Mouse (Mus musculus) mouse embryonic stem cell (cell line): ENCODE results near the gene Gsto2.

Experiments
- in situ Hi-C, 2 experiments: fragments of 300-500 bp; cut with MboI; formaldehyde crosslinking; loops; 1 replicate in 1 of 2; 3 replicates in 1 of 2; pipeline ENCODE4 v1.14.3; 2019 to 2020; ENCODE audit warnings: low sequenced_read_pairs in 2 of 2, low pct_unique_long_range_greater_than_20kb in 1 of 2, mixed read lengths in 1 of 2; ENCODE audit not compliant: unreplicated experiment in 1 of 2

The Gsto2 gene

DNA sequence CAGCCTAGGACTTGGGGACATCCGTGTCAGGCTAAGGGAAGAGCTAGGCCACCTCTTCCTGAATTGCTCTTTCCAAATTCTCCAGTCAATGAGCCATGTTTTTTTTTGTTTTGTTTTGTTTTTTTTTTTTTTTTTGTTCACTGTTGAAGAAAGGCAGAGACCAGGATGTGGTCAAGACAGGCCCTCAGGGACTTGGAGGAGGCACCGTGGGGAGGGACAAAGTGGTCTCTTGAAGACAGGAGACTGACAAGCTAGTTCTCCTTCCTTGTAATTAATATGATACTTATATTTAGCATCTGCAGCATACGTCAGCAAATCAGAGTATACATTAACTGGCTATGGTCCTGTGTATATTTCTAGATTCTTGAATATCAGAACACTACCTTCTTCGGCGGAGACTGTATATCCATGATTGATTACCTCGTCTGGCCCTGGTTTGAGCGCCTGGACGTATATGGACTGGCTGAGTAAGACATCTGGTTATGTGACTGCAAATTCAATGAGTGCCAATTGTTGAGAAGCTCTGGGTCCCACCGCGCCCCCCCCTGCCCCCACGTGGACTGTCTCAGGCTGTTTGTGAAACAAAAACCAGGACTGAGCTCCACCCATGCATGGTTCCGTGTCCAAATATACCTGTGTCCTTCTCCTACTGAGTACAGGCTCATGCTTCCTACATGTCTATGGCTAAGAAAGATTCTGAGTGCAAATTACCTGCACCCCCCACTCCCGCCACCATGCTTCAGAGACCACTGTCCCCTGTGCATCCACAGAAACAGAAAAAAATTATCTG, 19.2 kb downstream of the Gsto2 start:
- in situ Hi-C loops, result no loop called here

- in situ Hi-C loops, result no loop called here
Measured at GRCm38 (mm10) chr19:47885191-47885743, 19.9 kb downstream of the Gsto2 start.

DNA sequence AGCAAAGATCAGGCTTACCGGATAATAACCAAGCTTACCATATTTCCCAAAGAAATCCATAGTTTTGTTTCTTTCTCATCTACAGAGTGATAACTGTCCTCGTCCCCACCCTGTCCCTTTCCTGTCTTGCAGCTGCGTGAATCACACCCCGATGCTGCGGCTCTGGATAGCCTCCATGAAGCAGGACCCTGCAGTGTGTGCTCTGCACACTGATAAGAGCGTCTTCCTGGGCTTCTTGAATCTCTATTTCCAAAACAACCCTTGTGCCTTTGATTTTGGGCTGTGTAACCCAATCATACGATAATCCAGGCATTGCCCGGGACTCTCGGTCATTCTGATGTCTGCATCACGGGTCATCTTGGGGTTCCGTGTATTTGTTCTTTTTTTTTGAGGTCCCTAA, 20.6 kb downstream of the Gsto2 start:
- in situ Hi-C loops, result no loop called here

DNA sequence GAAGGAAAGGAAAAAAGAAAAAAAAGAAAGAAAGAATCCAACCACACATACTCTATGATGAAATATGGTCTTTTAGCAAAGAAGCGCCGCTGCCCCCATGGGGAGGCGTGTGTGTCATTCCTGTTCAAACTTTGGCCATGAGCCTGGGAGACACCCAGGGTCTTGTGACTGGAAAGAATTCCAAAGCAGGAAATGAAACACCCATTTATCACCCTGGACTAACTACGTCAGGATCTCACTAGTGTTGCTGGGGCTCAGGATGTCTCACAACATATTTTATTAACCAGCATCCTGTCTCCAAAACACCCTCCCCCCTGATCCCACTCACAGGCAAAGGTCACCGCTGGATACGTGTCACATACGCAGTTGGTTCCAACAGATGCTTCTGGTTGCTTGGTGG, 21.3 kb downstream of the Gsto2 start:
- in situ Hi-C loops, result no loop called here

DNA sequence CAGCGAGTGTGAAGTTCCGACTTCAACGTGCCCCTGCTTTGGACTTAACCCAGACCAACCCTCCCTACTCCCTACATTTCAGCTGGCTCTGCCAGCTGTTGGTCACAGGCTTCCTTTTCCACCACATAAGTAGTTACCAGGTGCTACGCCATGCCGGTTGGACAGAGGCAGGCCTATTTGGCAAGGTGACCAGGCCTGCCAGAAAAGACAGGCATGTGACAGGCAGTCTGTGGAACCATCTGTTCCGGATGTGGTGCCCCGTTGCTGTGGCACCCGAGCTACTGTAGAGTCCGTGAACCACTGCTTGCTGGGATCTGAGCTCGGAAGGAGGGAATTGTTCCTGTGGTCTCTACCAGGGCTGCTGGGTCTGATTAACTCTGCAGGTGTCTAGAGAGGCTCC, 22.1 kb downstream of the Gsto2 start:
- in situ Hi-C loops, result no loop called here

DNA sequence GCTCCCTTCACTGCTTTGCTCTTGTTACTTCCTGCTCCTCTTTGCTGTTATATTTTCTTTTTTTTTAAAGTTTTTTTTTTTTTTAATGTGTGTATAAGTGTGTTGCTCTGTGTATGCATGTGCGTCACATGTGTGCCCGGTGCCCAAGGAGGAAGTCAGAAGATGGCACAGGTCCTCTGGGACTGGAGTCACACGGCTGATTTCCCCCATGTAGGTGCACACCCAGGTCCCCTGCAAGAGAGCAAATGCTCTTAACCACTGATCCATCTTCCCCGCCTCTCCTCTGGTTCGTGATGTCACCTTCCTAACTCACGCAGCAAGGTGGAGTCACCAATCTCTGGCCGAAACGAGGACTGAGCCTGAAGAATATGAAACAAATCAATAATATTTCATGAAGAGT, 22.7 kb downstream of the Gsto2 start:
- in situ Hi-C loops, result no loop called here

GRCm38 (mm10) chr19:47890489-47891130, 25.3 kb downstream of the Gsto2 start:
- in situ Hi-C loops, result no loop called here

- in situ Hi-C loops, result no loop called here
Measured at GRCm38 (mm10) chr19:47891562-47892312, 26.4 kb downstream of the Gsto2 start.

- in situ Hi-C loops, result no loop called here
Measured at GRCm38 (mm10) chr19:47893092-47893491, 27.8 kb downstream of the Gsto2 start.

- in situ Hi-C loops, result no loop called here
Measured at GRCm38 (mm10) chr19:47898472-47899079, 33.2 kb downstream of the Gsto2 start.

GRCm38 (mm10) chr19:47900012-47900411, 34.7 kb downstream of the Gsto2 start:
- in situ Hi-C loops, result no loop called here

DNA sequence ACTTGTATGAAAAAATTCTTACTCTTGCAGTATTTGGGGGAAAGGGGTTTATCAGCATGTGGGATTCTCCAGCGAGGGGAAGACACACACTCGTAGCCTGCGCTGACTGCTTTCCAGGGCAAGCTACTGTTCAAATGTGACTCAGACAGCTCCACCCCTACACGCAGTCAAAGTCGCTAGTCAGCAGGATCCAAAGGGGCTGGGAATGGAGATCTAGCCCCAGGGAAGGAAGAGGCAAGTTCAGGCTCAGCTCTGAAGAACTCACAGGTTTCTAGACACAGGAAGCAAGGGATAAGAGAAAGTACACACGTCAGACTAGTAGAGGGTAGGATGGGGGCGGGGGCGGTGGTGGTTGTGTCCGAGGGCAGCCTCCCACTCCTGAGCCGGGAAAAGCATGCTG, 35.2 kb downstream of the Gsto2 start:
- in situ Hi-C loops, result no loop called here

DNA sequence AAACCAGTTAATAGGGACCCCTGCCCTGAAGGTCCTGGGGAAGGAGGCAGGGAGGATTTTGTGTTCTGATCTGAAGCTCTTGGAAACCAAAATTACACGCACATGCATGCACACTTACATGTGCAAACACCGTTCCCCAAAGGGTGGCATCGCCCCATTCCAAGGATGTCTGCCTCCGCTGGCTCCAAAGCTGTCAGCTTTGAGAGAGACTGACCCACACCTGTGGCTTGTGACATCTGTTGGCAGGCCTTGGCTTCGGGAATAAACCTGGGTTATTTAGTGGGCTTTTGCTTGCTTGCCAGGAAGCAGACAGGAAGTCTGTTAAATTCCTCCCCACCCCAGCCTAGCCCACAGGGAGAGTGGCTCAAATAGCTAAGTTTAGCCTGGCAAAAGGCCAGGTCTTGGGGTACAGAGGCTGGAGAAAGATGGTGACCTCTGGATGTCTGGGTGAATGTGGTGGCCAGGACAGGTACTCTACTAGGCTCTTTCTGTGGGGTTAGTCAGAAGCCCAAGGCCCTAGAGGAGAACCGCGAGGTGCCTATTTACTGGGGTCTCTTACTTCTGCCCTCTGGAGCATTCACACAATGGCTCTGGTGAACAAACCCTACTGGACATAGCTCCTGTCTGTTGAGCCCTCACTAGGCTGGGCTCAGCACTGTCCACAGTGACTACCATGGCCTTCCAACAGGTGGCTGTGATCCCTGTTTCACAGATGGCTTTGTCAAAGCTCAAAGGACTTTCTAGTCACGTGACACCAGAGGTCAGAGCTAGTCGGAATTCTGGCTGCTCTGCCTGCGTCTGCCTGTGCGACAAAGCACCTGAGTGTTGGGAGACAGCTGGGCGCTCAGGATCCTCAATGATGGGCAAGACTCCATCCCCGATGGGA, 37.2 kb downstream of the Gsto2 start:
- in situ Hi-C loops, result no loop called here

DNA sequence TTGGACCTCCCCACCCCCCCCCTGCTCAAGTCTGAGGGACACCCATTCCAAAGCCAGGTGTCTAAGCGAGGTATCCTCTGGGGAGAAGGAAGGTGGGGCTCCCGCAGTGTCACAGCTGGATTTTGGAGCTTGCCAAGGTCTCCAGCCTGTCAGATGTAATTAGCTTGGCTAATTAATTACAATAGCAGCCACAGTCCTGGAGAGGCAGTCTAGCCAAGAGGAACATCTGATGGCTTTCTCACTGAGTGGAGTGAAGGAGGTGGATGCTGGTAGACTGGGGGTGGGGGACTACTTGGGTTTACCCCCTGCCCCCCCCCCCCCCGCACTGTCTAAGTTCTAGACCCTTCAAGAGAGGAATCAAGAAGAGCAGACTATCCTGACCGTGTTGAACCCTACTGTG, 38.3 kb downstream of the Gsto2 start:
- in situ Hi-C loops, result no loop called here

DNA sequence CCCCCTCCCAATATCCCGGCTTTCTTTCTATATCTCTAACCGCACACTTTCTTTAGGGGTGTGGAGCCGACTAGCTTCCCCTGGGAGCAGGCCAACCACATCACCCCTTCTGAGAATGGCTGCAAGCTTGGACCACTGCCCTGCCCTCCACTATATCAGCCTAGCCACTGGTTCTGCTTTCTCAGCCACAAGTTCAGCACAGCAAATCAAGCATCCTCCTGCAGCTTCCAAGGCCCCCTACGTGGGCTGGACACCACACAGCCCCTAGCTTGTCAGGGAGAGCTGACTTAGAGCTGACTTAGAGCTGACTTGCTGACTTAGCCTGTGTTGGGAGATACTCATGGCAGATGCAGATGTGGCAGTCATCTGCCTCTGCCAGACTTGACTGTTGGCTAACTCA, 39.7 kb downstream of the Gsto2 start:
- in situ Hi-C loops, result no loop called here

DNA sequence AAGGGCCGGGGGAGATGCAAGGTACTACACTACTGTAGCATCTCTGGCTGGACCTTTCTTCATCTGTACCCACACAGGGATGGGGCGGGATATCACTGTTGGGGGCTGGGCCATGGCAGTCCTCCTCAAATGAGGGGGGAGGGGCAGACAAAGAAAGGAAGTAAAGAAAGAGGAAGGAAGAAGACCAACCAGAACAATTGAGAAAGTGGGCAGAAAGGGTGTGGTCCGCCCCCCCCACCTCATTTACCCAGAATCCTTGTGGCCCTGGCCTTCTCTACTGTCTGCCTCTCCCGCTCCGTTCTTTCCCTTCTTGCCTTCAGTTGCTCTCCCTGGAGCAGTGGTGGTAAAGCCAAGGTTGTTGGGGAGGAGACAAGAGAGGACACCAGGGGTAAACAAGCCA, 40.3 kb downstream of the Gsto2 start:
- in situ Hi-C loops, result no loop called here

GRCm38 (mm10) chr19:47907596-47907995, 42.3 kb downstream of the Gsto2 start:
- in situ Hi-C loops, result no loop called here

GRCm38 (mm10) chr19:47908961-47909371, 43.6 kb downstream of the Gsto2 start:
- in situ Hi-C loops, result no loop called here
